Mouse (Mus musculus) adipocyte (in vitro differentiated cells): ENCODE data around the gene Mark3.
"Not testable (repeated sequence)": the region's sequence is repeated elsewhere in the genome, so short reads cannot be mapped to it uniquely, and the experiment has no call there.

Experiments
- DNase-seq: peaks from one replicate; pipeline ENCODE4 v3.0.0-alpha.2; 2016; ENCODE audit warnings: low spot score

Mark3 gene

DNA sequence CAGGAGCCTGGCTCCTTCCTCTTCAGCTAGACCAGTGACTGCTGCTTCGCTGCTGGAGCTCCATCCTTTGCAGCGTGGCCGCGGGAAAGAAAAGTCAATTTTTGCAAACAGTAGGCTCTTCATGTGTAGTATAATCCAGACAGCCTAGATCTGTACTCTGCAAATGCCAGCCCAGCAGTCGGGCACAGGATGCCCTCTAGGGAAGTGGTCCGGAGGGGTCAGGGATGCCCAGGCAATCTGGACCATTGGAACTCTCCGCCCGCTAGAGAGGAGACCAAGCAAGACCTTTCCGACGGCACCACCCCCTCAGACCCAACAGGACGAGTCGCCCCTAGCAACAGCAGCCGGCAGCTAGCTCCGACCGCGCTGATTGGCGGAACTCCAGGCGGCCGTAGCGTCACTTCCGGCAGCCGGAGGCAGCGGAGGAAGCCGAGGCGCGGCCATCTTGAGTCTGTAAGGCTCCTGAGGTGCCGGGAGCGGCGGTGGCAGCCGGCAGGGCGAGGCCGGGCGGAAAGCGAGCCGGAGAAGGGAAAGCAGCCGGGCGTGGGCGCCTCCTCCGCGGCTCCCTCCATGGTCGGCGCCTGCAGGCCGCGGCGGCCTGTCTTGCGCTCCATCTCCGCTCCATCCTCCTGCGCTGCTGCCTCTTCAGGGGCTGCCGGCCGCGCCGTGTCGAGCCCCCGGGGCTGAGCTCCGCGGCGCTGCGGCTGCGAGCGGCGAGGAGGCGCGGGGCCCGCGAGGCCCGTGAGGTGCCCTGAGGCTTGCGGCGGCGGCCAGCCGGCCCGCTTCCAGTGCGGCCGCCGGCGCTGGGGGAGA is at the start of gene Mark3:
Gene Mark3, plus strand, starts transcription at position 450 of the 813 bp plus-strand sequence.
- peak; percentile 93 for DNase-seq

DNA sequence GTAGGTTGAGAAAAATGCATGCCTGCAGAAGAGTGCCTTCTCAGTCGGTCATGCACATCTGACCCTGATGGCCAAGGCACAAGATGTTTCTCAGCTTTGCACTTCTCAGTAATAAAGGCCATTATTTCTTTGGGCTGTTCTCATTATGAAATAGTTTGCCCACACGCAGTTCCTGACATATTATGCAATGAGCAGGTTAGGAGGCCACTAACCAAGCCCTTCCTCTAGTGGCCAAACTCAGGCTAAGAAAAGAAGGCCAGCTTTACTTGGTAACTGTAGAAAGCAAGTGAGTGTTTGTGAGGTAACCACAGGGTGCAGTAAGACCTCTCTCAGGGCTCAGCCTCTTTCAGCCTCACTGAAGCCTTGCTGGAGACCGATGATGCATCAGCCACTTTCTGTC is 49.4 kb upstream of the Mark3 start:
- peak; percentile 74 for DNase-seq

DNA sequence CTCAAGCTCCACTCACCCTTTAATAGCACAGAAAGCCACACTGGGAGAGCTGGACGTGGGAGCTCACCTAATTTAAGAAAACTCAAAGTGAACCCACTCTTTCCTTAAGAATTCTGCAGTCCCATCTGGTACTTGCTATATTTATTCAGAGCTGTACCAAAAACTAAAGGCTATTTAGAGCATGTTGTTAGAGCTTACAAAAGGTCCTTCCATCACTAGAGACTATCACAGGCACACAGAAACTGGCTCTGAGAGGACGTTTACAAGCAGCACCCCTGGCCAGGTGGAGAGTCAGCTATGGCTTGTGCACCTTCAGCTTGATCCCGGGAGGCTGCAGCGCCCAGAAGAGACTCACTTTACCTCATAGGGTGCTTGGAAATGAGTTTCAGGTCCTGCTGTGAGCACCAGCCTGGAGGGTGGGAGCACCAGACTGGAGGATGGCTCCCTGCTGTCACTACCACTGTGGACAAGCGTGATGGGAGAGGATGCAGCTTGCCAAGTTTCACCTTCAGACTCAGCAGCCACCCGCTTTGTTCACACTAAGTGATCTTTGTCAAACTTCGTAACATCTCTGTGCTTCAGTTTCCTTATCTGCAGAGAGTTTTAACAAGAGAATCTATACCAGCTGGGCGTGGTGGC is 46.6 kb upstream of the Mark3 start:
- DNase-seq, result no peak

DNA sequence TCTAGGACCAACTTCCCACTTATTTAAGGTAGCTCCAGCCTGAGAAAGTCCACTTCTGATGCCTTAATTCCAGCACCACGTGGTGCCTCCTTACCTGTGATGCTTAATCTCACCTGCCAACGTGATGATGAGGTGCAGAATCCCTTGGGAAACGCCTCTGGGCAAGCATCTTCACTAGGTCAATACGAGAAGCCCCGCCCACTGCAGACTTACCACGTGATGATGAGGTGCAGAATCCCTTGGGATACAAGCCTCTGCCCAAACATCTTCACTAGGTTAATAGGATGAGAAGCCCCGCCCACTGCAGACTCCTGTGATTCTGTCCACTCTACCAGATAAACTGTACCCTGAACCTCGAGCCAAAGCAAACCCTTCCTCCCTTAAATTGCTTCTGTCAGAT is 45.1 kb upstream of the Mark3 start:
- DNase-seq, result no peak

GRCm38 (mm10) chr12:111533096-111533794 is 41.1 kb upstream of the Mark3 start:
- DNase-seq, result no peak

DNA sequence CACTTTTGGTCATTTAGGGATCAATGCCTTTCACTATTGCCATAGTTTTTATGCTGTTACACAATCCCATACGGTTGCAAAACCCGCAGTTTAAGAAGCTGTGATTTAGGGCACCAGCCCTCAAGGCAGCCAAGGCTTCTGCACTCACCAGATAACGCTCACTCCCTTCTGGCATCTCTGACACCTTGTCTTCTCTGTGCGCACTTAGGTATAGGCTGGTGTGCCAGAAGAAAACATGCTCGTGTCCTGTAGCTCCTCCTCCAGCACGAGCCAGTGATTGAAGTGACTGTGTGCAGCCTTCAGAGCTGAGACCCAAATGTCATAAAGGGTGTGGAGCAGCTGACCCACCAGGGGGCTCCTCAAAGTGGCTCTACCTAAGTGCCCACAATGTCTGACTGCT is 39.0 kb upstream of the Mark3 start:
- DNase-seq, result peak; percentile 45

DNA sequence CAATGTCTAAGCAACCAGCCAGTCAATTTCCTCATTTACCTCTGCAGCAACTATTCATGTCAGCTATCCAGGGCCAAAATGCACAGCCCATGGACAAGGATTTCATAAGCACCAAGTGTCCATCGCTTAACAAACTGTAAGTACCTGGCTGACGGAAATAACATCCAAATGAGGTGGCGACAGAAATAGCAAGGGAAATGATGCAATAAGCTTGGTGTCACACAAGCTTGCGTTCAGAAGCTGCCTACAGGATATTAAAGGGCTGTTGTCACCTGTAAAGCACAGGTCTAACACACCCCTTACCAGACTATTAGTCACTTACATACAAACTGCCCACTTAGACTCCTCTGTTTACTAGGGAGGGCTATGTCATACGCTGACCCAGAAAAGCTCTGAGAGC is 38.6 kb upstream of the Mark3 start:
- no peak for DNase-seq

DNA sequence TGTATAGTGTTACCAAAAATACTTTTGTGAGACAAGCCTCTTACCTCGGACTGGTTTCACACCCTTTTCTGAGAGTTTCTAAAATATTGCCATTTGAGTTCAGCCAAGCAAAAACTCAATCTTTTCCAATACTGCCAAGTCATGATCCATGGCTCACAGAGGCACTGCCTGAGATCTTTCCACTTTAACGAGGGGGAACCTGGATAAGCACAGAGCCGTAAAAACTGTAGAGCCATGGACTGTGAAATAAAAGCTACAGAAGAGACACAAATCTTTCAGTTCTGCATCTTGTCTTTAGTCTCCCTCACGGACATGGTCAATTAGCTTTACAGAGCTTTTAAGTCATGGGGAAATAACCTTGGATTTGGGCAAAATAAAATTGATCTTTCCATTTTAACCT is 37.6 kb upstream of the Mark3 start:
- DNase-seq, result no peak

GRCm38 (mm10) chr12:111537341-111537740 is 37.0 kb upstream of the Mark3 start:
- DNase-seq, result no peak

- DNase-seq, result peak; percentile 98
Observed at GRCm38 (mm10) chr12:111537796-111538291, 36.5 kb upstream of the Mark3 start, which contains the start of gene Eif5. Gene Eif5 (plus strand): TSS chr12:111538016.

DNA sequence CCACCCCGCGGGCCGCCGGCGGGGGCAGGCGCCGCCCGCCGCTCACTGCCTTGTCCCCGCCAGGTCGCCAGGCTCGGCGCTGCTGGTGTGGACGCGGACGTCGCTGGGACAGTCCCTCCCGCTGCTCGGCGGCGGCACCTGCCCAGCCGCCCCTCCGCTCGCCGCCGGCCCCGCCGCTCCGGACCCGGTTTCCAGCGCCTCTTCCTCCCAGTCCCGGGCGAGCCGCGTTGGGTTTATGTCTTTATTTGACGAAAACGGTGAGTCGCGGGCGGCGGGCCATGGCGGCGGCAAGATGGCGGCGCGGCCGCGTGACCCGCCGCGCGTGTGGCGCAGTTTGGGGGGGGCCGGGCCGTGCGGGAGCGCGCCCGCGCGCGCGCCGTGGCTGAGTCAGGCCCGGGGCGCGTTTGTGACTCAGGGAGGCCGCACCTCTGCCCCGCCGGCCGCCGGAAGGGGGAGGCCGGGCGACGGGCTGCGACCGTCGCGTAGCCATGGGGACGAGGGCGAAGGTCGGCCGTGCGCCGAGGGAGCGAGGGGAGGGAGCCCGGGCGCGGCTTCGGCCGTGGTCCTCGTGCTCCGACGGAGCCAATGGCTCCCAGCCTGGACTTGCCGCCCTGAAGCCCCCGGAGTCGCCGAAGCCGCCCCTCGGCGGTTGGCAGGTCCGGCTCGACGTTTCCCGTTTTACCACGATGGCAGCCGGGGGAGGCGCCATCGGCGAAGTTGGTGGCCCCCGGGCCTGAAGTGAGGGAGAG is 35.9 kb upstream of the Mark3 start:
- peak; percentile 72 for DNase-seq

- peak; percentile 36 for DNase-seq
Observed at GRCm38 (mm10) chr12:111539041-111539345, 35.3 kb upstream of the Mark3 start.

DNA sequence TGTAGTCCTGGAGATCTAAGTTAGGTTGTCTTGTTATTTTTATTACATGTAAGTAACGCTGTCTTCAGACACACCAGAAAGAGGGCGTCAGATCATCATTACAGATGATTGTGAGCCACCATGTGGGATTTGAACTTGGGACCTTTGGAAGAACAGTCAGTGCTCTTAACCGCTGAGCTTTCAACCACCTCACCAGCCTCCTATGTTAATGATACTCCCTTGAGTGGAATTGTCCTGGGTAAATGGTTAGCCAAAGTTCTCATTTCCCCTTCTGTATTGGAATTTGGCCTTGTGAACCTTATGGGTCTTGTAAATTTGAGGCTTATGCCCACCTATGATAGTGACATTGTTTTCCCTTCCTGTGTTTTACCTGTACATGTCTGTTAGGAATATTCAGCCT is 27.3 kb upstream of the Mark3 start:
- no peak for DNase-seq

- DNase-seq, result no peak
Observed at GRCm38 (mm10) chr12:111548555-111549289, 25.6 kb upstream of the Mark3 start.

GRCm38 (mm10) chr12:111550679-111551078 is 23.6 kb upstream of the Mark3 start:
- DNase-seq, result no peak

- DNase-seq, result no peak
Observed at GRCm38 (mm10) chr12:111552342-111552741, 22.0 kb upstream of the Mark3 start.

DNA sequence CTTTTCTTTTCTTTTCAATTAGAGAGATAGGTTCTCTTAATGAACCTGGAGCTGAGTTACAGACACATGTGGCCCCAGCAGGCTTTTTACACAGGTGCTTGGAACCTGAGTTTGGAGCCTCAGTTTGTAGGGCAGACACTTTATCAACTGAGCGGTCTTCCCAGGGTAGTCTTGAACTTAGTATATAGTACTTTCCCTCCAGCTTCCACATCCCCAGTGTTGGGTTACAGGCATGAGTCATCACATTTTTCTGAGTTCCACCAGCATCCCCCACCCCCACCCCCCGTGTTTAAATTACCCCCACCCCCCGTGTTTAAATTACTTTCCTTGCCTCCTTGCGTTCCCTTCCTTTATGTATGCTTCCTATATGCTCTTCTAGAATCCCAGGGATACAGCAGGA is 19.0 kb upstream of the Mark3 start:
- DNase-seq, result no peak

- DNase-seq, result not testable (repeated sequence)
Observed at GRCm38 (mm10) chr12:111555893-111556292, 18.4 kb upstream of the Mark3 start.

DNA sequence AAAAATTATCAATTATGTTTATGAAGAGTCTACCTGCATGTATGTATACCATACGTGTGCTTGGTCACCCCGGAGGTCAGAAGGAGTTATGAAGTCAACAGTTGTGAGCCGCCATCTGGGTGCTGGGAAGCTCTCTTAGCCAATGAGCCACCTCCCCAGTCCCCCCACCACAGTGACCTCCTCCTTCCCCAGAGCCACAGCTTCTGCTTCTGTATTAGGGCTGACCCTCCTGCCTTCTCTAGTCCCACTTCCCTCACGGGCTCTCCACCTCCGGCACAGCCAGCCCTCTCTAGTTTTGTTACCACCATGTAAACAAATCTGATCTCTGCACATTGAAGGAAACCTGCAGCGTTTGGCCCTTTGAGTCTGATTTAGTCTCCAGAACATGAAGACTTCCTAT is 16.8 kb upstream of the Mark3 start:
- no peak for DNase-seq

- DNase-seq, result no peak
Observed at GRCm38 (mm10) chr12:111558655-111559054, 15.7 kb upstream of the Mark3 start.

- no peak for DNase-seq
Observed at GRCm38 (mm10) chr12:111559647-111560258, 14.6 kb upstream of the Mark3 start.
